Mouse (Mus musculus): Measurements from ENCODE around the gene Il1rl1. TPM values are rescaled to one million over a fixed set of nuclear protein-coding genes. Genes with fewer than 3 reads are reported as not detected.

The Il1rl1 gene
- total RNA-seq (2015) (4.2 and 7.3 TPM in 2 replicates), total RNA-seq (2017) (5.7 and 8.9 TPM in 2 replicates)

GRCm38 (mm10) chr1:40428910-40429675, at the start of gene Il1rl1:
TSS of gene Il1rl1 (plus strand) at chr1:40429570.
- peak; percentile 66 for ATAC-seq (ENCODE audit: poor library complexity, severe bottlenecking)

- peak; percentile 65 for ATAC-seq (ENCODE audit: poor library complexity, severe bottlenecking)
Measured at GRCm38 (mm10) chr1:40380111-40380510, 49.3 kb upstream of the Il1rl1 start.

GRCm38 (mm10) chr1:40380990-40381389, 48.4 kb upstream of the Il1rl1 start:
- ATAC-seq (ENCODE audit: poor library complexity, severe bottlenecking), result no peak

- no peak for ATAC-seq (ENCODE audit: poor library complexity, severe bottlenecking)
Measured at GRCm38 (mm10) chr1:40382841-40383240, 46.5 kb upstream of the Il1rl1 start.

GRCm38 (mm10) chr1:40384931-40385545, 44.3 kb upstream of the Il1rl1 start:
- no peak for ATAC-seq (ENCODE audit: poor library complexity, severe bottlenecking)

- peak; percentile 88 for ATAC-seq (ENCODE audit: poor library complexity, severe bottlenecking)
Measured at GRCm38 (mm10) chr1:40391374-40391773, 38.0 kb upstream of the Il1rl1 start.

- peak; percentile 65 for ATAC-seq (ENCODE audit: poor library complexity, severe bottlenecking)
Measured at GRCm38 (mm10) chr1:40392535-40392934, 36.8 kb upstream of the Il1rl1 start.

GRCm38 (mm10) chr1:40393214-40393613, 36.2 kb upstream of the Il1rl1 start:
- ATAC-seq (ENCODE audit: poor library complexity, severe bottlenecking), result peak; percentile 34

GRCm38 (mm10) chr1:40399639-40400038, 29.7 kb upstream of the Il1rl1 start:
- ATAC-seq (ENCODE audit: poor library complexity, severe bottlenecking), result peak; percentile 25; the same call in 1 of the 2 replicates

GRCm38 (mm10) chr1:40404682-40405081, 24.7 kb upstream of the Il1rl1 start:
- ATAC-seq (ENCODE audit: poor library complexity, severe bottlenecking), result peak; percentile 98

- ATAC-seq (ENCODE audit: poor library complexity, severe bottlenecking), result peak; percentile 95
Measured at GRCm38 (mm10) chr1:40409882-40410281, 19.5 kb upstream of the Il1rl1 start.

GRCm38 (mm10) chr1:40413039-40413438, 16.3 kb upstream of the Il1rl1 start:
- ATAC-seq (ENCODE audit: poor library complexity, severe bottlenecking), result no peak

GRCm38 (mm10) chr1:40414276-40414675, 15.1 kb upstream of the Il1rl1 start:
- ATAC-seq (ENCODE audit: poor library complexity, severe bottlenecking), result no peak

GRCm38 (mm10) chr1:40414863-40415656, 14.3 kb upstream of the Il1rl1 start:
- no peak for ATAC-seq (ENCODE audit: poor library complexity, severe bottlenecking)

- ATAC-seq (ENCODE audit: poor library complexity, severe bottlenecking), result no peak
Measured at GRCm38 (mm10) chr1:40417034-40417433, 12.3 kb upstream of the Il1rl1 start.

- ATAC-seq (ENCODE audit: poor library complexity, severe bottlenecking), result peak; percentile 40; the same call in 1 of the 2 replicates
Measured at GRCm38 (mm10) chr1:40418512-40418911, 10.9 kb upstream of the Il1rl1 start.

- ATAC-seq (ENCODE audit: poor library complexity, severe bottlenecking), result no peak
Measured at GRCm38 (mm10) chr1:40423892-40424291, 5.5 kb upstream of the Il1rl1 start.

GRCm38 (mm10) chr1:40427270-40427669, 2.1 kb upstream of the Il1rl1 start:
- ATAC-seq (ENCODE audit: poor library complexity, severe bottlenecking), result no peak

GRCm38 (mm10) chr1:40427901-40428300, 1.5 kb upstream of the Il1rl1 start:
- ATAC-seq (ENCODE audit: poor library complexity, severe bottlenecking), result no peak

GRCm38 (mm10) chr1:40430143-40430834, 919 bp downstream of the Il1rl1 start:
- ATAC-seq (ENCODE audit: poor library complexity, severe bottlenecking), result no peak

GRCm38 (mm10) chr1:40432169-40432568, 2.8 kb downstream of the Il1rl1 start:
- no peak for ATAC-seq (ENCODE audit: poor library complexity, severe bottlenecking)
